Mouse (Mus musculus): ENCODE results near the gene Tas2r143.

DNA sequence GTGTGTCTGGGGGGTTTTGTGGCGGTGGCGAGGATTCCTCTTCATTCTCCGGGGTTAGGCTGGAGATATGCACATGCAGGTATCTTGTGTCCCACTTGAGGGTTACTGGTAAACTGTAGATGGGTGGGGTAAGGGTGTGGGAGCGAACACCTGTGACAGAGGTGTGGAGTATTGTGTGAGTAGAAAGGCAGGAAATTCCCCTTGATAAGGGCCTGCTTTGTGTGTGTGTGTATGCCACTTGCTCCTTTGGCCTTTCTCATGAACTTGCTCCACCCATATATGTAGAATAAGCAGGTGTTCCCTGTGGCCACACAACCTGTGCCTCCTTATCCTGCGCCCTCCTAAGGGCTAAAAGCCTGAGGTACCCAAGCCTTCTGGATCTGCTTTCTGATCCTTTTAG is 43.1 kb upstream of the Tas2r143 start:
- TF ChIP-seq GATA1 (IDR thresholded peaks at IDR 0.05; ENCODE audit: low read length) (no peak), TAL1 (IDR thresholded peaks at IDR 0.05; ENCODE audit: low read length) (no peak)
